Mouse (Mus musculus): ENCODE results near the gene Alcam.

The Alcam gene

GRCm38 (mm10) chr16:52261755-52262154 lies 192.1 kb downstream of the Alcam start:
- no peak for DNase-seq (ENCODE audit: low spot score)

GRCm38 (mm10) chr16:52250935-52251334 lies 202.9 kb downstream of the Alcam start:
- no peak for DNase-seq (ENCODE audit: low spot score)

- no peak for DNase-seq (ENCODE audit: low spot score)
These were observed 203.7 kb downstream of the Alcam start for GRCm38 (mm10) chr16:52250196-52250595.

- DNase-seq (ENCODE audit: low spot score): peak; percentile 14
These were observed 210.4 kb downstream of the Alcam start for GRCm38 (mm10) chr16:52243421-52243973.

- peak; percentile 45 for DNase-seq (ENCODE audit: low spot score)
These were observed 211.7 kb downstream of the Alcam start for GRCm38 (mm10) chr16:52242144-52242543.

- DNase-seq (ENCODE audit: low spot score): no peak
These were observed 223.9 kb downstream of the Alcam start for GRCm38 (mm10) chr16:52229930-52230329.

GRCm38 (mm10) chr16:52229446-52229845 lies 224.4 kb downstream of the Alcam start:
- no peak for DNase-seq (ENCODE audit: low spot score)

GRCm38 (mm10) chr16:52222896-52223295 lies 231.0 kb downstream of the Alcam start:
- no peak for DNase-seq (ENCODE audit: low spot score)

GRCm38 (mm10) chr16:52219069-52219468 lies 234.8 kb downstream of the Alcam start:
- DNase-seq (ENCODE audit: low spot score): peak; percentile 74

GRCm38 (mm10) chr16:52210844-52211606 lies 242.8 kb downstream of the Alcam start:
- no peak for DNase-seq (ENCODE audit: low spot score)

GRCm38 (mm10) chr16:52200107-52200506 lies 253.8 kb downstream of the Alcam start:
- DNase-seq (ENCODE audit: low spot score): no peak
